Mouse (Mus musculus) T-helper 2 cell (primary cell): ENCODE data around the gene Olfr911-ps1.

Source experiments
- in situ Hi-C: fragments of 300-600 bp; cut with MboI, MseI; formaldehyde crosslinking; loops from one replicate; pipeline ENCODE4 v1.15.1; 2025; ENCODE audit warnings: high pct_unique_total_duplicates

Gene Olfr911-ps1

GRCm38 (mm10) chr9:38521280-38521679 is at the start of gene Olfr911-ps1:
Gene Olfr911-ps1 (plus strand): TSS chr9:38521580.
- in situ Hi-C loops, result no loop called here

- in situ Hi-C loops, result no loop called here
These were observed 34.6 kb upstream of the Olfr911-ps1 start, which contains the start of gene Olfr906 for GRCm38 (mm10) chr9:38486785-38487184. Gene Olfr906 (plus strand): TSS chr9:38487085.

GRCm38 (mm10) chr9:38495501-38495900 is 25.9 kb upstream of the Olfr911-ps1 start, which contains the start of gene Olfr907:
Gene Olfr907 (plus strand): TSS chr9:38495801.
- in situ Hi-C loops, result loop anchor here (10.0 kb wide), 1 partner anchor 451 kb away; the partner anchor contains the start of gene Olfr884

GRCm38 (mm10) chr9:38512353-38512752 is 9.0 kb upstream of the Olfr911-ps1 start:
- in situ Hi-C loops, result no loop called here

- in situ Hi-C loops, result no loop called here
These were observed 16.2 kb downstream of the Olfr911-ps1 start, which contains the start of gene Olfr910 for GRCm38 (mm10) chr9:38537549-38537948. Gene Olfr910 (plus strand): TSS chr9:38537849.
